Mouse (Mus musculus) left cerebral cortex, adult 8-10 months (tissue): ENCODE measurements around the gene Olfr1288. TPM values are rescaled to one million over a fixed set of nuclear protein-coding genes. Genes with fewer than 3 reads are reported as not detected.

ENCODE experiments used
- DNase-seq, 2 experiments: peaks; one replicate each; pipeline ENCODE4 v3.0.0; 2022; ENCODE audit warnings: low spot score in 2 of 2
- total RNA-seq, 4 experiments: library from RNA; stranded (reverse); gene quantifications; 2 replicates each; pipeline ENCODE4 v1.2.4; 2022

Gene Olfr1288
- total RNA-seq, result not detected

DNA sequence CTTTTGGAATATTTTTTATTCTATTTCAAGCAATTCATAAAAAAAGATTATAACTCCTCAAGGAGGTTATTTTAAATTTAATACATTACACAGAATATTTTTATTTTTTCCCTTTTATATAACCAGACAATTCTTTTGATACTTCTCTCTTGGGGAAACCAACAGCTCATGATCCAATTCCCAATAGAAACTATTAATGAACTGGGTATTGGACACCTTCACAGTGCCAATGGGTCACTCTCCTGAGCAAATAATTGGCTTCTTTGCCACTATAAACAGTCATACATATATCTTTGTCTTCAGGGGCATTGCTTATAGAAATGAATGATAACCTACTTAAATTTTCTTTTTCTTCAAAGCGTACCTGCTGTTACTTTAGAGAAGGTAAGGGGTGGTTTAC, at the start of gene Olfr1288:
Gene Olfr1288, plus strand, starts transcription at position 301 of the 400 bp plus-strand sequence.
- DNase-seq, result no peak

- no peak for DNase-seq
Measured at GRCm38 (mm10) chr2:111448842-111449241, 25.1 kb upstream of the Olfr1288 start, which contains the start of gene Olfr1287. Olfr1287 (plus strand) TSS chr2:111449142.

DNA sequence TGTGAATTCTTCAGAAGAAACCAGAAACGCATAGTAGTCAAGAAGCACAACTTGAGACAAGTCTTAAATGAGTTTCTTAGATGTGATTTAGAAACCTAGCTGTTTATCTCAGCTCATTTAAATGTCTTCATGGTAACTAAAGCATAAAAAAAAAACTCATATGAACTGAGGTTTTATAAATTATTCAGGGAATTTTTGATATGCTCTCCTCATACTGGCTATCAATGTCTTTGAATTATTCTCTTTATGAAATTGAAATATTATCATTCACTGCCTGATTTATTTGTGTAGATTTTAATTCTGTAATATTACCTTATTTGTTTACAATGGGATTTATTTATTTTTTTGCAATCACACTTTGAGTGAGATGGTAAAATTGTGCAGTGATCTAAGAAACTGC, 6.6 kb downstream of the Olfr1288 start, which contains the start of gene Olfr1289:
Gene Olfr1289, plus strand, starts transcription at position 301 of the 400 bp plus-strand sequence.
- no peak for DNase-seq

DNA sequence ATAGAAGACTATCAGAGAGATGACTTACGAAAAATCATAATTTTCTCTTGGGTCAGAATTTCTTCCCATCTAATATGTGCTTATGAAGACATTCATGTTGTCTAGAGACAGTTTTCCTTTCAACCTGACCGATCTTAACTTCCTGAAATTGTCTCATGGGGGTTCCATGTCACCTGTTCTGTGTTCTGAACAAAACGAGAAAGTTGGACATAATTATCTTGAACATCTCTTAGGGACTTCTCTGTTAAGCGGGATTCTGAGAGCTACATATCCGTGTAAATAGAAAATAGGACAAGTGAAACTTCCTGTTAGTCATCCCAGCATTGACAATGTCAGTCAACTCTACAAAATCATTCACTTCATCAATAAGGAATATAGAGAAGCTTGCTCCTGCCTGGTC, 19.8 kb downstream of the Olfr1288 start, which contains the start of gene Olfr1290:
Gene Olfr1290, minus strand, starts transcription at position 101 of the 400 bp plus-strand sequence.
- DNase-seq, result no peak

DNA sequence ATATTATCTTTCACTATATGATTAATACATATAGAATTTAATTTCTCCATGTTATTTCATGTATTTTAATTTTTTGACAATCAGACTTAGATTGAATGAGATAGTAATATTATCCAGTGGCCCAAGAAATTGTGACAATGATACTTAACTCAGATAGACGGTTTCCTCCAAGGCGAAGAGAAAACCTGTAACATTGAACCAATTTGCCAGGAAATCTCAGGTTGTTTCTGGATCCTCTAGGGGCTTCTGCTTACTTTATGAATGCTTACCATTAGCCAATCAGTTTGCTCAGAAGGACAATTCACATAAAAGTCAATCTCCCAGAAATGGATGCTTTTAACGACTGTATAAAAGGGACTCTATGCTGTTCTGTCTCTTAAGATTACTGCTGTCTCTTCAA, 23.0 kb downstream of the Olfr1288 start, which contains the start of gene Olfr1291-ps1:
Gene Olfr1291-ps1, plus strand, starts transcription at position 301 of the 400 bp plus-strand sequence.
- no peak for DNase-seq

DNA sequence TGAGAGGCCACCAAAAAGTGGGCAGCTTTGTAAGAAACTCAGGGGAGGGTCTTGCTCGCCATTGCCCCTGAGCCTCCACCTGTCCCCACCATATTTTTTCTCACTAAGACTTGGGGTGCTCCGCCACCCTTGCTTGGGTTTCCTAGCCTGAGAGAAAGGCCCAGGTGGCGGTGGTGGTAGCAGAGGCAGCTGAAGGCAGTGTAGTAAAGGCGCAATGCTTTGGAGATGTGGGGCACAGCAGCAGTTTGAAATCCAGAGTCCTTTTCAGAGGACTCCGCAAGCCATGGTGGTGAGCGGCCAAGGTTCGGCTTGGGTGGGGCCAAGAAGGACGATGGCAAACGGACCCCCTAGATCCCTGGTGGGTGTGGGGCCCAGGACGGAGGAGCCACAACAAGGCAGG, 43.5 kb downstream of the Olfr1288 start:
- DNase-seq, result no peak

DNA sequence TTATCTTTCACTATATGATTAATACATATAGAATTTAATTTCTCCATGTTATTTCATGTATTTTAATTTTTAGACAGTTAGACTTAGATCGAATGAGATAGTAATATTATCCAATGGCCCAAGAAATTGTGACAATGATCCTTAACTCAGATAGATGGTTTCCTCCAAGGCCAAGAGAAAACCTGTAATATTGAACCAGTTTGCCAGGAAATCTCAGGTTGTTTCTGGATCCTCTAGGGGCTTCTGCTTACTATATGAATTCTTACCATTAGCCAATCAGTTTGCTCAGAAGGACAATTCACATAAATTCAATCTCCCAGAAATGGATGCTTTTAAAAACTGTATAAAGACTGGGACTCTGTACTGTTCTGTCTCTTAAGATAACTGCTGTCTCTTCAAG, 51.0 kb downstream of the Olfr1288 start, which contains the start of gene Olfr1293-ps:
Gene Olfr1293-ps, plus strand, starts transcription at position 301 of the 400 bp plus-strand sequence.
- no peak for DNase-seq

Other genes with a start within 250 kb of the Olfr1288 start
- gene 4930430A15Rik, start 244.5 kb upstream of the Olfr1288 start, total RNA-seq, result not detected
- gene Olfr1275, start 238.8 kb upstream of the Olfr1288 start, total RNA-seq, result not detected
- gene Olfr1276, start 219.6 kb upstream of the Olfr1288 start, total RNA-seq, result not detected
- gene Olfr1277, start 200.0 kb upstream of the Olfr1288 start, total RNA-seq, result not detected
- not detected for gene Olfr1278, start 184.0 kb upstream of the Olfr1288 start, total RNA-seq
- not detected for gene Olfr1279, start 173.5 kb upstream of the Olfr1288 start, total RNA-seq
- gene Olfr1280, start 160.1 kb upstream of the Olfr1288 start, total RNA-seq, result not detected
- gene Olfr1281, start 147.6 kb upstream of the Olfr1288 start, total RNA-seq, result not detected
- gene Olfr1282, start 138.0 kb upstream of the Olfr1288 start, total RNA-seq, result not detected
- gene Olfr1283, start 107.3 kb upstream of the Olfr1288 start, total RNA-seq, result not detected
- not detected for gene Olfr1284, start 98.6 kb upstream of the Olfr1288 start, total RNA-seq
- not detected for gene Olfr1286, start 51.0 kb upstream of the Olfr1288 start, total RNA-seq
- not detected for gene Olfr1287, start 25.0 kb upstream of the Olfr1288 start, total RNA-seq
- not detected for gene Olfr1289, start 6.7 kb downstream of the Olfr1288 start, total RNA-seq
- not detected for gene Olfr1290, start 19.7 kb downstream of the Olfr1288 start, total RNA-seq
- not detected for gene Olfr1291-ps1, start 23.1 kb downstream of the Olfr1288 start, total RNA-seq
- gene Olfr1293-ps, start 51.1 kb downstream of the Olfr1288 start, total RNA-seq, result not detected
- gene Olfr1294, start 66.2 kb downstream of the Olfr1288 start, total RNA-seq, result not detected
- gene Olfr1295, start 95.6 kb downstream of the Olfr1288 start, total RNA-seq, result not detected
- gene Olfr1297, start 152.4 kb downstream of the Olfr1288 start, total RNA-seq, result not detected
- not detected for gene Olfr1298, start 175.1 kb downstream of the Olfr1288 start, total RNA-seq
- not detected for gene Olfr1299, start 187.3 kb downstream of the Olfr1288 start, total RNA-seq